Mouse (Mus musculus) gonadal fat pad, adult 2 months (tissue): Measurements from ENCODE around the gene Kyat1. TPM values are rescaled to one million over a fixed set of nuclear protein-coding genes. Genes with fewer than 3 reads are reported as not detected.
A peak's percentile ranks its signal among the peaks of the same experiment; 100 is the strongest.

ENCODE experiments used
- DNase-seq: peaks from one replicate; pipeline ENCODE4 v3.0.0-alpha.2; 2012; ENCODE audit warnings: low read depth
- polyA plus RNA-seq: library from polyadenylated mRNA; depleted of rRNA; stranded (reverse); fragments of >200 nt; gene quantifications from 2 replicates; pipeline ENCODE4 v1.2.3, GENCODE M21; 2012; rRNA removed

Kyat1 gene
- polyA plus RNA-seq = 83.0 and 87.2 TPM in 2 replicates

DNA sequence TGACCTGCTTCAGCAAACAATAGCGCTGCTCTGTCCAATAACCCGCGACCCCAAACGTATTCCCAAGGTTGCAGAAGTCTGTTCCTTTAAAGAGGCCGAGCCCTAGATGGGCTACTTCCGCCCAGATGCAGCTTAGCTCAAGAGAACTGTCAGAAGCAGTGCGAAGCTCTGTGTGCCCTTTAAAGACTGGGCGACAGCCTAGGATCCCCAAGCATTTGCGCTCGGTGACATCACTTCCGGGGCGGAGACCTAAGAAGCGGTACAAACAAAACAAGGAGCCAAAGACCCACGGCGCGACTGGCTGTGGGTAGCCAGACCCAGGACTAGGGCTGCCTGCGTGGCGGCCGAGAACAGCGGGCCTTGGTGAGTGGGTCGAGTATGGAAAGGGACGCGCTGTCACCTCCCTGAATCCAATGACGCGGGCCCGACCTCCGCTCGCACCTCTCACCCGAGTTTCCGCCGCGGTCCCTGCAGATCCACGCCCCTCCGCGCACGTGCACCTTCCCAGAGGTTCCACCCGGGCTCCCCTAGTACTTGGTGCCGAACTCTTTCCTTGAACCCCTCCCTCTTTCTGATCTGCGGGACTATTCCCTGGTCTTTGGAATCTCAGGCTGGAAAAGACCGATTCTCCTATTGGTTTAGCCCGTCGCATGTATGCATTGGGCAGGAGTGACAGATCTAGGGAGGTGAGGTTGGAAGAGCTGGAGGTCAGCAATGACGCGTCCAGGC is at the start of gene Kyat1:
TSS of gene Kyat1 (minus strand) at position 219 of the 729 bp plus-strand sequence.
- no peak for DNase-seq

- no peak for DNase-seq
Observed at GRCm38 (mm10) chr2:30253809-30254208, 48.2 kb upstream of the Kyat1 start.

- no peak for DNase-seq
Observed at GRCm38 (mm10) chr2:30252521-30252920, 46.9 kb upstream of the Kyat1 start.

DNA sequence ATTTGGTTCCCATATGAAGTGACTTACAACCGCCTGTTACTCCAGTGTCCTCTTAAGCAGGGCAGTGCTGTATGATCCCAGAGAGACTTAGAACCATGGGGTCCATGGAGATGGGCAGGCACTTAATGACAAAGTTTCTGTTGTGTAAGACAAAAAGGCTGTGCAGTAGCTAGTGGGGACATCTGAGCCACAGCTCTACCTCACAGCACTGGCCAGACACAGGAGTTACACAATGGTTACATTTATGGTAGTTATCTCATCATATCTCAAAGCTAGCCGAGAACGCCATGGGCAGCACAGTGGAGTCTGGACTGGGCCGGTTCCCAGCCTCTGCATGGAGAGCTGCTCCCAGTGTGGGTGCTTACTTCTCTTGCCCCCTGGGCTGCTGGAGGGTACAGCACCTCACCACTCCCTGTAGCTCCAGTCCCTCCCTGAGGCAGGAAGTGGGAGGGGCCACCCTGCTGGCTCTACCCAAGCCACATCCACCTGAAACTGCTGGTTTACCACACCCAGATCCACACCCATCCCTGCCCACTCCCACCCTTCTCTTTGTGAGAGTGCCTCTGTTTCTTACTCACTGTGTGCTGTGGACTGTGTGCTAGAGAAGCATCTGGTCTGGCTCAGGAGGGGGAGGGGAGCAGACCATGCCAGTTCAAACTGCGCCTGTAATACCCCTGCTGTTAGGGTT is 45.9 kb upstream of the Kyat1 start:
- no peak for DNase-seq

- DNase-seq = no peak
Observed at GRCm38 (mm10) chr2:30250166-30251128, 44.8 kb upstream of the Kyat1 start.

DNA sequence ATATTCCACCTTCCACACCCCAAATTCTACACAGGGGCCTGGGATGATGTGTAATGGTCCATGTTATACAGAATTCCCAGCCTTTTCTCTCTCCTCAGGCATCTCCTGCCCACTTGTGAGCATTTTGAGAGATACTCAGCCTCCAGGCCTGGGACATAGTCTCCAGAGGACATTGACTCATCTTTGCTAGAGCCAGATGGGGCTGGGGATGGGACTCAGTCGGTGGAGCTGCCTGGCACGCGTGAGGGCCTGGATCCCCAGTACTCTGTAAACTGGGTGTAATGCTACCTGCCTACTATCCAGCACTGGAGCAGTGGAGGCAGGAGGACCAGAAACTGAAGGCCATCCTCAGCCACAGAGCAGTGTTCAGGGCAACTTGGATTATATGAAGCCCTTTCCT is 43.5 kb upstream of the Kyat1 start:
- no peak for DNase-seq

DNA sequence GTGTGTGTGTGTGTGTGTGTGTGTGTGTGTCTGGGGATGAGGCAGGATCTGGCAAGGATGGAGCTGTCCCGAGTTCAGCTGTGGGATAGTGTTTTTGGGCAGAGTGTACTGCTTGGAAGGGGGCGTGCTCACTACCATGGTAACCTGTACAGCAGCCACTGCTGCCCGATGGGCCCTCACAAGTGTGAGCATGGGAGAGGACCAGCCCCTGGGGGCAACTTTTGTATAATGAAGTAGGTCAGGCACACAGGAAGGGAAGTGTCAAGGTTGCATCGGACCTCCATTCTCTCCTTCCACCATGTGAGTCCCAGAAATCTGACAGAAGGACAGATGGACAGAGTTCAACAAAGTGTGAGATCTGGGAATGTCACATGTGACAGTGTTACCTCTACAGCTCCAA is 42.0 kb upstream of the Kyat1 start:
- DNase-seq = no peak

- no peak for DNase-seq
Observed at GRCm38 (mm10) chr2:30247036-30247435, 41.4 kb upstream of the Kyat1 start.

GRCm38 (mm10) chr2:30244595-30245178 is 39.0 kb upstream of the Kyat1 start:
- DNase-seq = no peak

- no peak for DNase-seq
Observed at GRCm38 (mm10) chr2:30243391-30243790, 37.7 kb upstream of the Kyat1 start.

- no peak for DNase-seq
Observed at GRCm38 (mm10) chr2:30242509-30242908, 36.9 kb upstream of the Kyat1 start.

DNA sequence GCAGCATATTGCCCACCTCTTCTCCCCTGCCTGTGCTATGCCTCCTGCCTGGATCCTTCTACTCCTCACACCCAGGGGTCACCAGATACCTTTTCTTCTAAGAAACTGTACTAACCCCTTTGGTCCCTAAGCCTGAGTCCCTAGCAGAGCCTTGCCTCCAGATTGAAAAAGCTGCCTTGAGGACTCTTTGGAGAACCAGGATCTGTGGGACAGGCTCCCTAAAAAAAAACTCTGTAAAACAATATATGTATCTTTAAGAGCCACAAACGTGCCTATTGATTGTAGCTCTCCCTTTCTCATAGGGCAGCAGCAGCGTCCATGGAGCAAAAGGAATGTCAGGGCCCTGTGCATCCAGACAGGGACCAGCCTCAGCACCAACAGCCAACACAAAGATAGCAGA is 34.6 kb upstream of the Kyat1 start, which contains the start of gene Gm28035:
TSS of gene Gm28035 (plus strand) at position 301 of the 400 bp plus-strand sequence.
- DNase-seq = no peak

GRCm38 (mm10) chr2:30239777-30240176 is 34.1 kb upstream of the Kyat1 start:
- no peak for DNase-seq

GRCm38 (mm10) chr2:30238906-30239465 is 33.3 kb upstream of the Kyat1 start:
- DNase-seq = no peak

GRCm38 (mm10) chr2:30237881-30238280 is 32.2 kb upstream of the Kyat1 start:
- no peak for DNase-seq

DNA sequence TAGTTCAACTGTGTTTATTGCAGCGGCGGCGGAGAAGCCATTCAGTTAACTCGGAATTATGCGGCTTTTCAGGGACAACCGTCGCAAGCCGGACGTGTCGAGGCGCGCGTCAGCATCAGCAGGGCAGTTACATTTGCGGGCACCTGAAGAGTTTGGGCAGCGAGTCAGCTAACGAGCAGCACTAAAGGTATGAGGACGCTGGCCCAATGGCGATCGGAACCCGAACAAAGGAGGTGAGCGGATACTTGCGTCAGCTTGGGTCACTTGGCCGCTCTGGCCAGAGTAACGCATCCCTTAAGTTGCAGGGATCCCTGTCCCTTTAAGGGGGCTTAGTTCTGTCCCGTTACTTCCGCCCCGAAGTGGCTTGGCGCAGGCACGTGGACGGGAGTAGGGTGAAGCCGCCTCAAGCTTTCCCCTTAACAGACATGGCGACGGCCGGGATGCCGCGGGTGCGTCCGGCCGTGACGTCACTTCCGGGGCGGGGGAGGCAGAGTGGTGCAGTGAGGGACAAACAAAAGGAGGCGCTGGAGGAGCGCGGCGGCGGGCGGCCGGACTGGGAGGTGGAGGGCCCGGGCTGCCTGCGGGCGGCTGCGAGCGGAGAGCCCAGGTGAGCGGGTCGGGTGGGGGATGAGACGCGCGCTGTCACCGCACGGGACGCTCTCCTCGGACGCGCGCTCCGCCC is 31.7 kb upstream of the Kyat1 start, which contains the start of gene Lrrc8a:
TSS of gene Lrrc8a (plus strand) at position 517 of the 682 bp plus-strand sequence.
- peak; percentile 66 for DNase-seq

DNA sequence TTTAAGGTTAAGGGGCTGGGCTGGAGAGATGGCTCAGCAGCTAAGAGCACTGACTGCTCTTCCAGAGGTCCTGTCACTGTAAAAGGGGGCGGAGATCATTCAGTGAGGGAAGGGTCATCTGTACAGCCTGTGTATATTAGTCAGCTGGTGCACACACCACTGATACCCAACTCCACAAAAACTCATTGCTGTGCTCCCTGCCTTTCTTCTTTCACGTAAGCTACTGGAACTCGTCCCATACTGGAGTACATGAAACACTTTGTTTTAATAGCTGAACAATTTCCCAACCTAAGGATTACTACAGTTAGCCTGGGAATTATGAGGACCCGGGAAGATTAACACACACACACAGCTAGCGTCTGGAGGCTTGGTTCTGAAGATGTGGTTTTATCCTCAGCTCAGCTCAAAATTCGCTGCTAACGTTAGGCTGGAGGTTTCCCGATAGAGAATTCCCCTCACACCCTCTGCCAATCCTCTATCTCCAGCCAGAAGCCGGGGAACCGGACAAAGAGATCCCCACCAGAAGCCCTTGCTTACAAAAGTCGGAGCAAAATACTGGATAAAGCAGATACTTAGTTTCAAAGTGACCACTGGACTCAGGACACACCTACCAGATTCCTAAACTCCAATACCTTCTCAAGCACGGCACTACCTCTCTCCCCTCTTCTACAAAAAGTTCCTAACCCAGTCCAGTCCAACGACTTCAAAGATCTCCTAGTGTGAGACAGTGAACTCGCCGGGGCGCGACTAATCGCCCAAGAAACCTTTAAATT is 31.0 kb upstream of the Kyat1 start:
- DNase-seq = peak; percentile 73

DNA sequence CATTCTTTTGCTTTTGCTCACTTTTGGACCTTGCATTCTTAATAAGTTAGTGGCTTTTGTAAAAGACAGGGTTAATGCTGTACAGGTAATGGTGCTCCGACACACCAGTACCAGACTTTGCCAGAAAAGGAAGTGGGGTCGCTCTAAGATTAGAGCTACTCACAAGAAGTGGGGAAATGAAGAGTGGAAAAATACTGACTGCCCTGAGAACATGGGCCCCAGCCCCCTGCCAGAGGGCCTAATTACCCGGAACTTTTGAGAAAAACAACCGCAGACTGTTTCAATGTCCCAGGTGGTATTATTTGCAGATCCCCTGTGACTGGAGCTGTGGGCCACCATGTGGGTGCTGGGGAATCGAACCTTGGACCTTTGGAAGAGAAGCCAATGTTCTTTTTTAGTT is 29.9 kb upstream of the Kyat1 start:
- no peak for DNase-seq

GRCm38 (mm10) chr2:30216293-30216692 is 10.6 kb upstream of the Kyat1 start:
- DNase-seq = peak; percentile 94

- no peak for DNase-seq
Observed at GRCm38 (mm10) chr2:30215493-30215892, 9.8 kb upstream of the Kyat1 start.
